Mouse (Mus musculus) liver, adult 2 months (tissue): ENCODE results near the gene Irf2bp2. TPM values are rescaled to one million over a fixed set of nuclear protein-coding genes. Genes with fewer than 3 reads are reported as not detected.
"Not testable (repeated sequence)": the region's sequence is repeated elsewhere in the genome, so short reads cannot be mapped to it uniquely, and the experiment has no call there.

Source experiments
- DNase-seq: peaks from one replicate; pipeline ENCODE4 v3.0.0-alpha.2; 2011; ENCODE audit warnings: low read depth, low spot score; ENCODE audit errors: extremely low read depth
- H3K27ac ChIP-seq: fragments of 200-500 bp; replicated peaks from 2 replicates; pipeline ENCODE4 v1.5.1; 2012; ENCODE audit warnings: low read depth, mild to moderate bottlenecking, control low read depth, inconsistent platforms, low read length; ENCODE audit not compliant: insufficient read depth
- H3K27me3 ChIP-seq: fragments of 200-500 bp; 2 replicates; pipeline ENCODE4 v1.6.1; 2012; ENCODE audit warnings: mild to moderate bottlenecking, moderate library complexity, low read length, inconsistent platforms; ENCODE audit not compliant: control insufficient read depth, insufficient read depth
- H3K36me3 ChIP-seq: fragments of 200-500 bp; 2 replicates; pipeline ENCODE4 v1.6.1; 2012; ENCODE audit warnings: low read length, inconsistent platforms; ENCODE audit not compliant: control insufficient read depth, insufficient read depth
- H3K4me1 ChIP-seq: fragments of 200-500 bp; 2 replicates; pipeline ENCODE4 v1.6.1; 2011; ENCODE audit warnings: low read length; ENCODE audit not compliant: control insufficient read depth, insufficient read depth
- H3K4me3 ChIP-seq: fragments of 200-500 bp; 2 replicates; pipeline ENCODE4 v1.5.1; 2011; ENCODE audit warnings: low read depth, mild to moderate bottlenecking, control low read depth, low read length, moderate library complexity; ENCODE audit not compliant: insufficient read depth
- H3K79me2 ChIP-seq: fragments of 200-500 bp; 2 replicates; pipeline ENCODE4 v1.6.1; 2012; ENCODE audit warnings: inconsistent platforms, mild to moderate bottlenecking, low read length, moderate library complexity; ENCODE audit not compliant: control insufficient read depth, insufficient read depth
- H3K9ac ChIP-seq: fragments of 200-500 bp; 2 replicates; pipeline ENCODE4 v1.6.1; 2012; ENCODE audit warnings: low read depth, mild to moderate bottlenecking, control low read depth, inconsistent platforms, low read length
- CTCF ChIP-seq: fragments of 200-500 bp; IDR thresholded peaks from 2 replicates; pipeline ENCODE4 v1.5.1; 2011; ENCODE audit warnings: low read depth, low read length, control low read depth
- POLR2A ChIP-seq: fragments of 200-500 bp; IDR thresholded peaks from 2 replicates; pipeline ENCODE4 v1.6.1; 2011; ENCODE audit warnings: low read length, control low read depth; ENCODE audit not compliant: insufficient read depth; ENCODE audit errors: extremely low read depth
- WGBS: fragments of 180-500 bp; shearing (Covaris S2); methylation state at CpG from one replicate; pipeline ENCODE4 v1.1.7; 2018; 5-methylcytosine and 5-hydroxymethylcytosine counted together
- polyA plus RNA-seq: library from polyadenylated mRNA; depleted of rRNA; stranded (reverse); fragments of >200 nt; gene quantifications from 2 replicates; pipeline ENCODE4 v1.2.3, GENCODE M21; 2012
- total RNA-seq: library from RNA; depleted of rRNA; stranded (reverse); fragments of >200 nt; gene quantifications from 2 replicates; pipeline ENCODE4 v1.2.3, GENCODE M21; 2014

Gene Irf2bp2
- total and polyA plus RNA-seq, 2 experiments, result 20.3 to 26.3 TPM

DNA sequence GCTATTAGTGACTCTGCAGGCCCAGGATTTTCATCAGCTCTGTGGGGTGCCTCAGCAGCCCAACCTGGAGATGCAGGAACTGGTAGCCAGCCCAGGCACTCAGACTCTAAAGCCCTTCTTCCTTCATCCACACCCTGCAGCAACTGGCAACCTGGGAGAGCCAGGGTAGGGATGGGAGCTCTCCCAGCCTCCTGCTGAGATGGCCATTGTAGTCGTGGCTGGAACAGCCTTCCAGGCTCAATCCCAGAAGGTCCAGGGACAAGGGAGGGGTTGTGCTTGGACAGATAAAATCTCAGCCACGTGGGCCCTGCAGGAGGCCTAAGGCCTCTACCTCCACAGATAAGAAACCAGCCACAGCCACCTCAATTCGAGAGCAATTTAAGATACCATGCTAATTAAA is 16.9 kb upstream of the Irf2bp2 start:
- WGBS, result 66% methylated on average over 3 of the region's 3 CpGs
- TF ChIP-seq POLR2A (no peak), CTCF (no peak)

DNA sequence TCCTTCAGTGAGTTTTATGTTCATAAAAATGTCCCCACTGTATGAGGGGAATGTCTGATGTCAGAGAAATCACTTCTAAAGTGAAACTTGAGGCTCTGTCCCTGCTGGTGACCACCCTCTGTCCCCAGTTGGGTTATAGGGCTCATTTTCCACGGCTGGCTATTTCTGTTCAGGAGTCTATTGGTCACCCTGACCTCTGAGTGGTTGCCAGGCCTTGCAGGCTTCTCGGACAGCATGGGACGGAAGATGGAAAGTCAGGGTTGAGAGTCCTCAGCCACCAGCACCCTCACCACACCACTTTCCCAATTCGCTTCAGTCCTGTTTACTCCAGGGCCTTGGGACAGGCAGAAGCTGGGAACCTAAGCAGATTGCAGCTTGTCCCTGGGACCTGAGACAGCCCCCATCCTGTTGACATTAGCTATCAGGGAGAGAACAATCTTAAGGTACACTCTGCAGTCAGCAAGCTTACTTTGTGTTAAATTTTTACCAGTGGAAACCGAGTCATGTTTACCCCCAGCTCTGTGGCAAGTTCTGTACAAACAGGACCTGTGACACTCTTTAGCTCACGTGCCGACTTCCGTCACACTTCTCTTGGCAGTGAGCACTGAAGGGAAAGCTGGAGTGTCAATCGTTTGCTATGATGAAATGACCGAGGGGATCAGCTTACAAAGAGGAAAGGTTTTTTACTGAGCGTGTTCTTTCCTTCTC is 15.9 kb upstream of the Irf2bp2 start:
- no peak overlapping the region for H3K4me3 ChIP-seq
- TF ChIP-seq POLR2A (no peak), CTCF (no peak)
- peaks cover 10% of the 10 kb centered on the region; the same call in 1 of the 2 replicates for H3K4me1 ChIP-seq
- H3K27me3 ChIP-seq, result no peaks in the 10 kb centered on the region
- H3K36me3 ChIP-seq, result no peaks in the 10 kb centered on the region
- peak overlapping the region; percentile 84 for H3K27ac ChIP-seq
- peak overlapping the region; percentile 32; the same call in 1 of the 2 replicates for H3K9ac ChIP-seq
- H3K79me2 ChIP-seq, result no peaks in the 10 kb centered on the region
- DNase-seq, result peak; percentile 100
- 19% methylated on average over 11 of the region's 11 CpGs for WGBS

More for the DNA sequence above, 16.9 kb upstream of the Irf2bp2 start:
- no peak for DNase-seq
- Histone ChIP-seq H3K36me3 (no peaks in the 10 kb centered on the region), H3K4me1 (peaks cover 12% of the 10 kb centered on the region), H3K27ac (no peak overlapping the region), H3K27me3 (no peaks in the 10 kb centered on the region), H3K79me2 (no peaks in the 10 kb centered on the region), H3K4me3 (no peak overlapping the region), H3K9ac (no peak overlapping the region)

DNA sequence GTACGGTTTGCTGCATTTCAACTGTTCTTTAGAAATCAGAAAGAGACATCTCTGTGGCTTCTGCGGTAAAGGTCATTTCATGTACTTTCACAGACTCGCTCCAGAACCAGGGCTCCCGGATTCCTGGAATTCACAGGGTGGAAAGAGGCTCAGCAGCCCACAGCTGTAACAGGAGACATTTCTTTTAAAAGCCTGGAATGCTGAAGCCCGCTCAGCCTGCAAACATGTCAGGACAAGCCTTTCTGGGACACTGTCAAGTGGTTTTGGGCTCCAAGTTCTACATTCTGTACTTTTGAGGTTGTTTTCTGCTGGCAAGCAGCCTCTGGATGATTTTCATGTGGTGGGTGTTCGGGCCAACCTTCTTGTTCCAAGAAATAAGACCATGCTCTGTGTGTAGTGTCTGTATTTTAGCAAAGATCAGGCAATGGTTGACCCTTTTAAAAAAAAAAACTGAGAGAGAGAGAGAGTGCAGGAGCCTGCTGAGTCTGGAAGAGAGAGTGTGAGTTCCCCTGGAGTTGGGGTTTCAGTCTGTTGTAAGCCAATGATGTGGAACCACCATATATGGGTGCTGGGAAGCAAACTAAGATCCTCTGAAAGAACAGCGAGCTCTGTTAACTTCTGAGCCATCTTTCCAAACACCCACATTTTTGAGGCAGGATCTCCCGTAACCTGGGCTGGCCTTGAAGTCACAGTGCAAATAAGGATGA is 9.6 kb upstream of the Irf2bp2 start:
- peak; percentile 29 for DNase-seq
- Histone ChIP-seq H3K27ac (peak overlapping the region; percentile 10; the same call in 1 of the 2 replicates), H3K4me3 (no peak overlapping the region), H3K79me2 (no peaks in the 10 kb centered on the region), H3K9ac (no peak overlapping the region), H3K36me3 (no peaks in the 10 kb centered on the region), H3K27me3 (no peaks in the 10 kb centered on the region), H3K4me1 (peaks cover 7% of the 10 kb centered on the region)
- no peak for TF ChIP-seq POLR2A
- TF ChIP-seq CTCF, result no peak
- 42% methylated on average over 8 of the region's 8 CpGs for WGBS

DNA sequence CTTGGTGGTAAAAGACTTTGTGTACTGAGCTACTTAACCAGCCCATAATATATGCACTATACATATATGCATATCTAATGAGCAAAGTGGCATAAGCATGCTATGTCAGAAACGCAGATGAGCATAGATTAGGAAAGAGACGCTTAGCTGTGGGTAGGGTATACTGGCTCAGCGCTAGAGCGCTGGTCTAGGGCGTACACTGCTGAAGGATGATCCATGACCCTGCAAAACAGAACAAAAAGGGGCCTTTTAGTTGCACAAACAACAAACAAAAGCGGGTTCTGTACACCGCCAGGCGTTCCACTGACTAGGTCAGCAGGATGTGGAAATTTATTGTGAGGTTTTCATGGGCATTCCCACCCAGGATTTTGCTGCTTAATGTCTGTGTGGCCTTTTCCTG is 8.9 kb upstream of the Irf2bp2 start:
- WGBS, result 84% methylated on average over 8 of the region's 8 CpGs
- H3K9ac ChIP-seq, result no peak overlapping the region
- peaks cover 7% of the 10 kb centered on the region for H3K4me1 ChIP-seq
- H3K4me3 ChIP-seq, result no peak overlapping the region
- H3K36me3 ChIP-seq, result no peaks in the 10 kb centered on the region
- H3K27me3 ChIP-seq, result no peaks in the 10 kb centered on the region
- no peak for TF ChIP-seq CTCF
- no peak for TF ChIP-seq POLR2A
- no peak for DNase-seq
- no peak overlapping the region for H3K27ac ChIP-seq
- no peaks in the 10 kb centered on the region for H3K79me2 ChIP-seq

DNA sequence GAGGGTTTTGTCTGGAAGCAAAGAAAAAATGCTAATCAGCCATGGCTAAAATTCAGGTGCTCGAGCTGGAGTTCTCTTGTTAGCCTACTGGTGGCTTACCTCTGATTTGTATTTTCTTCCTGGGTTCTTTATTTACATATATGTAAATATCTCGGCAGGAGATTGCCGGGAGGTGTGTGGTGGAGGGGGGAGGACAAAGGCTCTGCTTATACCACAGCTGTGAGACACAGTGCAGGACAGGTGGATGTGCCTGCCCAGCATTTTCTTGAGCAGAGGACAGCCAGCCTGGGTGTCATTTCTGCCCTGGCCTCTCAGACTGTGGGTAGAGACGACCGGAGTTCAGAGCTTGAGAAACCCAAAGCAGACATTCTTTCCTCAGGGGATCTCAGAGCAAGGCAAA is 7.5 kb upstream of the Irf2bp2 start:
- H3K4me3 ChIP-seq, result no peak overlapping the region
- peaks cover 9% of the 10 kb centered on the region for H3K4me1 ChIP-seq
- TF ChIP-seq CTCF (no peak), POLR2A (no peak)
- no peaks in the 10 kb centered on the region for H3K36me3 ChIP-seq
- no peak for DNase-seq
- WGBS, result 87% methylated on average over 5 of the region's 5 CpGs
- H3K79me2 ChIP-seq, result no peaks in the 10 kb centered on the region
- H3K27me3 ChIP-seq, result no peaks in the 10 kb centered on the region
- H3K27ac ChIP-seq, result no peak overlapping the region
- no peak overlapping the region for H3K9ac ChIP-seq

DNA sequence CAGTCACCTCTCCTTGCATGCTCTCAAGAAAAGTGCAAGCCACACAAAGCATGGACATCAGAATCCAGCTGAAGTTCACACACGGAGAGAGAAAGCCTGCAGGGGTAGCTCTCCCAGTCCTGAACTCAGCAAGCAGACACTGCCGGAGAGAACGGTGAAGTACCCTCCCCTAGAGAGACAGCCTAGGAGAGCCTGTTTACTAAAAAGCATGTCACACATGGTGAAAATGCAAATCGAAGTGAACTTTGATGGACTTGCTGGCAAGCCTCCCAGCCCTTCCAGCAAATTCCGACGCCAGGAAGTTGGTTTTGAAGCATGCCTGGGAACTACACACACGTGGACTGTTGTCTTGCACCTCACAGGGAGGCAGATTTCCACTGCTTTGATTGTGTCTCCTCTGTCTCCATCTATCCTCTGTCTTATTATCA is 7.0 kb upstream of the Irf2bp2 start:
- H3K4me1 ChIP-seq, result peaks cover 11% of the 10 kb centered on the region
- DNase-seq, result peak; percentile 75
- H3K9ac ChIP-seq, result no peak overlapping the region
- H3K27ac ChIP-seq, result no peak overlapping the region
- H3K4me3 ChIP-seq, result no peak overlapping the region
- H3K36me3 ChIP-seq, result no peaks in the 10 kb centered on the region
- 10% methylated on average over 7 of the region's 7 CpGs for WGBS
- no peaks in the 10 kb centered on the region for H3K79me2 ChIP-seq
- no peaks in the 10 kb centered on the region for H3K27me3 ChIP-seq
- TF ChIP-seq CTCF (no peak), POLR2A (no peak)

DNA sequence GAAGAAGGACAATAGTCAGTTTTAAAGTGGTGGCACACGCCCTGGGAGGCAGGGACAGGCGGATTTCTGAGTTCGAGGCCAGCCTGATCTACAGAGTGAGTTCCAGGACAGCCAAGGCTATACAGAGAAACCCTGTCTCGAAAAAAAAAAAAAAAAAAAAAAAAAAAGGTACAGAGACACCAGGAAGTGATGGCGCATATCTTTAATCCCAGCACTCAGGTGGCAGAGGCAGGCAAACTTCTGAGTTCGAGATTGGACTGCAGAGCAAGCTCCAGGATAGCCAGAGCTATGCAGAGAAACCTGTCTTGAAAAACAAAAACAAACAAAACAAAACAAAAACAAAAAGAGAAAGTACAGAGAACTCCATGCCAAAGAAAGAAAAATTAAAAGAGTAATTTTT is 6.6 kb upstream of the Irf2bp2 start:
- not testable (repeated sequence) for H3K27ac ChIP-seq, H3K4me3 ChIP-seq, H3K27me3 ChIP-seq, H3K36me3 ChIP-seq, H3K9ac ChIP-seq, DNase-seq, H3K79me2 ChIP-seq
- H3K4me1 ChIP-seq, result peaks cover 11% of the 10 kb centered on the region
- WGBS, result 82% methylated on average over 6 of the region's 6 CpGs
